Comparison of ENCODE assay signal across 20 mouse cellular contexts in the genomic region with DNA sequence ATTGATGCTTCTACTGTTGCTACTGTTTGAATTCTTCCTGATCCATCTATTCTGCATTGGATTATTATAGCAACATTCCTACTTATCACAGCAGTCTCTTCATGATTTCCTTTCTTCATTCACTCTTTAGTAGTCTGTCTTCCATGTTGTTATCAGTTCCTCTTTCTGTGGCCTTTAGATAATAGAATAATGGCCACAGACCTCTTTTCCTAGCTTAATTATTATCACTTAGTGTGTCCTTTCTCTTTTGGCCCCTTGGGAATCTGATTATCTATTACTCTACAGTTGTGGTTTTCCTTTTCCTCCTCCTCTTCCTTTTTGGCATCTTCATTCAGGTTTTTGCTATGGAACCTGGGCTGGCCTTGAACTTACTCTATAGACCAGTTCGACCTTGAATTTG. TPM values are rescaled to one million over a fixed set of nuclear protein-coding genes. Genes with fewer than 3 reads are reported as not detected.
DNase-seq lines count a peak whose midpoint lies in the region; ATAC-seq lines count a peak whose summit lies in the region.
"Had no signal": no experiment of that assay in that cellular context is flagged by ENCODE, and none has a peak within 500 bp of the region (broad histone marks: within the 10 kb centered on the region; RNA-seq: fewer than 3 reads in every experiment).

No protein-coding gene starts in this region.

- 0 out of 2 replicates have a peak, but pooled peaks have one; percentile 24 for ATAC-seq in common myeloid progenitor, adult 5-6 weeks (replicated peaks; ENCODE audit: low read depth, poor library complexity, severe bottlenecking)
- ATAC-seq: activated CD4-positive, CD25-positive, alpha-beta regulatory T cell, adult 4 months; CD4-positive, CD25-positive, alpha-beta regulatory T cell, adult 4 months; forebrain, embryonic 14.5 days; forebrain, embryonic 16.5 days; Patski had no signal

- intact Hi-C loops in heart, postnatal 36 days (cut with DNase I), result no loop called here

- DNase-seq in heart, adult 11 months, result peak; percentile 27
- DNase-seq in heart, postnatal 36 days, result no peak
- DNase-seq in layer of hippocampus, adult 9-10 months (ENCODE audit: low spot score), result no peak
- DNase-seq in gastrocnemius, postnatal 25 days, result no peak
- DNase-seq: adrenal gland, adult 8-10 months; adrenal gland, postnatal 14 days; adrenal gland, postnatal 36 days; B cell, adult 2 months; cerebellum, adult 11-12 months; cerebellum, adult 2 months; cerebellum, adult 9-10 months; cerebellum, postnatal 10 days; cerebellum, postnatal 25 days; embryo, embryonic 11 days had no signal

RNA-seq across cellular contexts. Expression of a gene that starts 21.7 kb away (rescaled TPM):
- 10 to 100 TPM; 22.8 to 25.3 TPM for total RNA-seq in heart, postnatal 36 days (2021)
- 43.4 and 85.4 TPM in 2 replicates for total RNA-seq in common myeloid progenitor, adult 5-6 weeks (2017)
- 1 to 10 TPM; 6.7 to 7.4 TPM for total RNA-seq in gastrocnemius, postnatal 25 days (2021)
